Mouse (Mus musculus): ENCODE results near the gene Il5.

GRCm38 (mm10) chr11:53747985-53748384 is 27.4 kb downstream of the Il5 start:
- TF ChIP-seq POLR2A (IDR thresholded peaks at IDR 0.05; ENCODE audit: extremely low read depth, insufficient read depth, low read length) = no peak
- no peak for TF ChIP-seq CTCF (IDR thresholded peaks at IDR 0.05; ENCODE audit: extremely low read depth, insufficient read depth, low read length)

Data from cortical plate, adult 2 months (tissue).